Mouse (Mus musculus): ENCODE measurements around the gene Acap1. TPM values are rescaled to one million over a fixed set of nuclear protein-coding genes. Genes with fewer than 3 reads are reported as not detected.
"Not testable (repeated sequence)": the region's sequence is repeated elsewhere in the genome, so short reads cannot be mapped to it uniquely, and the experiment has no call there.

Acap1 gene
- polyA plus RNA-seq, 1 experiment from 2014 or later = 0.90 TPM

- peak within 1 kb of the TSS; percentile 87 for H3K4me2 ChIP-seq
- peaks cover 28% of the 10 kb centered on the region for H3K4me1 ChIP-seq (replicated peaks)
- under 1% methylated on average over 78 of the region's 78 CpGs for WGBS
- peak within 1 kb of the TSS; percentile 98 for H3K4me3 ChIP-seq (replicated peaks)
- peak within 1 kb of the TSS; percentile 98 for H3K27ac ChIP-seq
- H3K9ac ChIP-seq (replicated peaks) = peak within 1 kb of the TSS; percentile 95
- peaks cover 31% of the 10 kb centered on the region for H3K36me3 ChIP-seq
- no peaks in the 10 kb centered on the region for H3K27me3 ChIP-seq
- peak; percentile 96 for ATAC-seq (ENCODE audit: insufficient number of reproducible peaks, insufficient read depth, low FRiP score, low TSS enrichment, low read depth)
- no peaks in the 10 kb centered on the region for H3K9me3 ChIP-seq
These were observed 26.0 kb upstream of the Acap1 start, which contains the start of gene Eif5a for GRCm38 (mm10) chr11:69921114-69922011. TSS of gene Eif5a (minus strand) at chr11:69921958.

- under 1% methylated on average over 62 of the region's 65 CpGs for WGBS
- Histone ChIP-seq H3K4me3 (replicated peaks) (peak overlapping the region; percentile 98), H3K4me2 (peak overlapping the region; percentile 87), H3K27me3 (no peaks in the 10 kb centered on the region), H3K27ac (peak overlapping the region; percentile 98), H3K9me3 (no peaks in the 10 kb centered on the region), H3K36me3 (peaks cover 40% of the 10 kb centered on the region), H3K9ac (replicated peaks) (peak overlapping the region; percentile 95), H3K4me1 (replicated peaks) (peaks cover 35% of the 10 kb centered on the region)
- 0 out of 2 replicates have a peak, but pooled peaks have one; percentile 3 for ATAC-seq (ENCODE audit: insufficient number of reproducible peaks, insufficient read depth, low FRiP score, low TSS enrichment, low read depth)
These were observed 25.1 kb upstream of the Acap1 start for GRCm38 (mm10) chr11:69920266-69921031.

GRCm38 (mm10) chr11:69919661-69920265 lies 24.4 kb upstream of the Acap1 start:
- Histone ChIP-seq H3K9ac (replicated peaks) (peak overlapping the region; percentile 95), H3K9me3 (no peaks in the 10 kb centered on the region), H3K4me1 (replicated peaks) (peaks cover 42% of the 10 kb centered on the region), H3K4me2 (peak overlapping the region; percentile 87), H3K27me3 (no peaks in the 10 kb centered on the region), H3K36me3 (peaks cover 47% of the 10 kb centered on the region), H3K27ac (peak overlapping the region; percentile 98), H3K4me3 (replicated peaks) (peak overlapping the region; percentile 98)
- under 1% methylated on average over 17 of the region's 17 CpGs for WGBS
- ATAC-seq (ENCODE audit: insufficient number of reproducible peaks, insufficient read depth, low FRiP score, low TSS enrichment, low read depth) = no peak

- Histone ChIP-seq H3K9me3 (no peaks in the 10 kb centered on the region), H3K9ac (replicated peaks) (peak overlapping the region; percentile 95; the same call in 1 of the 2 replicates), H3K27ac (peak overlapping the region; percentile 98), H3K4me2 (peak overlapping the region; percentile 87), H3K36me3 (peaks cover 50% of the 10 kb centered on the region), H3K4me3 (replicated peaks) (peak overlapping the region; percentile 98), H3K27me3 (no peaks in the 10 kb centered on the region), H3K4me1 (replicated peaks) (peaks cover 46% of the 10 kb centered on the region)
- ATAC-seq (ENCODE audit: insufficient number of reproducible peaks, insufficient read depth, low FRiP score, low TSS enrichment, low read depth) = no peak
- WGBS = 84% methylated on average over 9 of the region's 9 CpGs
These were observed 23.7 kb upstream of the Acap1 start for GRCm38 (mm10) chr11:69919053-69919452.

- peaks cover 54% of the 10 kb centered on the region for H3K36me3 ChIP-seq
- no peak overlapping the region for H3K4me3 ChIP-seq (replicated peaks)
- 83% methylated on average over 5 of the region's 5 CpGs for WGBS
- H3K9ac ChIP-seq (replicated peaks) = no peak overlapping the region
- no peaks in the 10 kb centered on the region for H3K27me3 ChIP-seq
- no peak overlapping the region for H3K27ac ChIP-seq
- no peak overlapping the region for H3K4me2 ChIP-seq
- peaks cover 50% of the 10 kb centered on the region for H3K4me1 ChIP-seq (replicated peaks)
- no peak for ATAC-seq (ENCODE audit: insufficient number of reproducible peaks, insufficient read depth, low FRiP score, low TSS enrichment, low read depth)
- no peaks in the 10 kb centered on the region for H3K9me3 ChIP-seq
These were observed 22.8 kb upstream of the Acap1 start for GRCm38 (mm10) chr11:69918118-69918517.

- no peak overlapping the region for H3K4me2 ChIP-seq
- no peak overlapping the region for H3K4me3 ChIP-seq (replicated peaks)
- H3K9ac ChIP-seq (replicated peaks) = no peak overlapping the region
- ATAC-seq (ENCODE audit: insufficient number of reproducible peaks, insufficient read depth, low FRiP score, low TSS enrichment, low read depth) = no peak
- 86% methylated on average over 8 of the region's 8 CpGs for WGBS
- peaks cover 50% of the 10 kb centered on the region for H3K4me1 ChIP-seq (replicated peaks)
- H3K36me3 ChIP-seq = peaks cover 60% of the 10 kb centered on the region
- H3K27me3 ChIP-seq = no peaks in the 10 kb centered on the region
- no peak overlapping the region for H3K27ac ChIP-seq
- H3K9me3 ChIP-seq = no peaks in the 10 kb centered on the region
These were observed 22.1 kb upstream of the Acap1 start for GRCm38 (mm10) chr11:69917379-69917948.

GRCm38 (mm10) chr11:69916652-69917378 lies 21.5 kb upstream of the Acap1 start:
- H3K4me2 ChIP-seq; H3K27ac ChIP-seq; ATAC-seq (ENCODE audit: insufficient number of reproducible peaks, insufficient read depth, low FRiP score, low TSS enrichment, low read depth); H3K9ac ChIP-seq (replicated peaks); H3K4me3 ChIP-seq (replicated peaks); H3K9me3 ChIP-seq; H3K27me3 ChIP-seq: not testable (repeated sequence)
- H3K36me3 ChIP-seq = peaks cover 67% of the 10 kb centered on the region
- peaks cover 50% of the 10 kb centered on the region for H3K4me1 ChIP-seq (replicated peaks)
- 65% methylated on average over 7 of the region's 7 CpGs for WGBS

GRCm38 (mm10) chr11:69915667-69916627 lies 20.6 kb upstream of the Acap1 start:
- peak overlapping the region; percentile 98 for H3K4me2 ChIP-seq

GRCm38 (mm10) chr11:69914917-69915430 lies 19.6 kb upstream of the Acap1 start:
- Histone ChIP-seq H3K27me3 (no peaks in the 10 kb centered on the region), H3K27ac (no peak overlapping the region), H3K9me3 (no peaks in the 10 kb centered on the region), H3K9ac (replicated peaks) (no peak overlapping the region; the same call in 1 of the 2 replicates), H3K4me2 (peak overlapping the region; percentile 98), H3K36me3 (peaks cover 85% of the 10 kb centered on the region), H3K4me1 (replicated peaks) (peaks cover 50% of the 10 kb centered on the region), H3K4me3 (replicated peaks) (peak overlapping the region; percentile 92)
- no peak for ATAC-seq (ENCODE audit: insufficient number of reproducible peaks, insufficient read depth, low FRiP score, low TSS enrichment, low read depth)
- 31% methylated on average over 9 of the region's 9 CpGs for WGBS

More at GRCm38 (mm10) chr11:69915667-69916627, 20.6 kb upstream of the Acap1 start:
- Histone ChIP-seq H3K27ac (0 out of 2 replicates have a peak overlapping the region, but pooled peaks have one; percentile 12), H3K27me3 (no peaks in the 10 kb centered on the region), H3K4me1 (replicated peaks) (peaks cover 50% of the 10 kb centered on the region), H3K4me3 (replicated peaks) (peak overlapping the region; percentile 13; the same call in 1 of the 2 replicates), H3K9ac (replicated peaks) (no peak overlapping the region; the same call in 1 of the 2 replicates), H3K36me3 (peaks cover 76% of the 10 kb centered on the region), H3K9me3 (no peaks in the 10 kb centered on the region)
- no peak for ATAC-seq (ENCODE audit: insufficient number of reproducible peaks, insufficient read depth, low FRiP score, low TSS enrichment, low read depth)
- WGBS = 59% methylated on average over 5 of the region's 5 CpGs

Measured in limb, embryonic 12.5 days (tissue).